Mouse (Mus musculus) embryonic fibroblast, embryonic 13.5 days (primary cell): ENCODE measurements at regions not wholly inside any gene's neighbourhood (a gene's known extent, or its start where the extent isn't known, plus 50 kb on each side); places are given as distances from the start of the nearest gene placed in this dataset.

ENCODE experiments used
- CTCF ChIP-seq: IDR thresholded peaks from 2 replicates; pipeline ENCODE4 v1.5.1; 2011; ENCODE audit warnings: mild to moderate bottlenecking, control low read depth, low read length, moderate library complexity, borderline replicate concordance; ENCODE audit not compliant: insufficient read depth
- POLR2A ChIP-seq: IDR thresholded peaks from 2 replicates; pipeline ENCODE4 v1.6.1; 2011; ENCODE audit warnings: low read depth, mild to moderate bottlenecking, control low read depth, low read length, moderate library complexity

- no peak for TF ChIP-seq CTCF
- TF ChIP-seq POLR2A: no peak
Observed at GRCm38 (mm10) chr5:111542077-111542476, 124.9 kb downstream of the Mn1 start.
